Mouse (Mus musculus) CH12.LX (cell line): Measurements from ENCODE around the gene Nab2.

Experiments
- CTCF ChIP-seq, 2 experiments: IDR thresholded peaks in 1 of 2; conservative IDR thresholded peaks in 1 of 2; 2 replicates each; pipeline ENCODE4 v1.5.1; 2011 to 2012; ENCODE audit warnings: low read depth in 2 of 2, low read length in 2 of 2, improper control_type of control experiment in 1 of 2, inconsistent platforms in 1 of 2, mild to moderate bottlenecking in 1 of 2, moderate library complexity in 1 of 2
- E2F4 ChIP-seq: IDR thresholded peaks from 2 replicates; pipeline ENCODE4 v1.6.1; 2011; ENCODE audit warnings: low read depth, low read length, improper control_type of control experiment; ENCODE audit not compliant: insufficient replicate concordance
- EP300 ChIP-seq: IDR thresholded peaks from 2 replicates; pipeline ENCODE4 v1.6.1; 2011; ENCODE audit warnings: low read length, improper control_type of control experiment
- IRF4 ChIP-seq: IDR thresholded peaks from 2 replicates; pipeline ENCODE4 v1.6.1; 2014; ENCODE audit warnings: low read depth, mild to moderate bottlenecking, inconsistent platforms, low read length, improper control_type of control experiment
- TCF12 ChIP-seq: IDR thresholded peaks from 2 replicates; pipeline ENCODE4 v1.6.1; 2014; ENCODE audit warnings: low read depth, mild to moderate bottlenecking, inconsistent platforms, low read length, improper control_type of control experiment
- ZC3H11A ChIP-seq: IDR thresholded peaks from 2 replicates; pipeline ENCODE4 v1.6.1; 2012; ENCODE audit warnings: low read depth, mild to moderate bottlenecking, inconsistent platforms, low read length, improper control_type of control experiment

DNA sequence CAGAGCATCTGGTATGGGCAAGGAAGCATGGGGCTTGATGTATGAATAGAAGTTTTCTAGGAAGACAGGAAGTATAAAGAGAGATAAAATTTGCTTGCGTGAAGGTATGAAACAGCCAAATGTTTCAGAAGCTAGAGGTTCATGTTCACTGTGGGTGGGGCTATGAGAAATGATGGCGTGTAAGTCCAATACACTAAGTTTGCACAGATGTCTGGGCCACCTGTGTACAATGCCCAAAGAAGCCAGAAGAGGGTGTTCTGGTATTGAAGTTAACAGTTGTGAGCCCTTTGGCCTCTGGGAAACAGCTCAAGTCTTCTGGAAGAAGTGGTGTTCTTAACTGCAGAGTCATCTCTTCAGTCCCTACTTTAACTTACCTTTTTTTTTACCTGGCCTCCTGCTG lies 1.8 kb upstream of the Nab2 start:
- TF ChIP-seq CTCF (conservative IDR thresholded peaks at IDR 0.05 in 1 of 2, IDR thresholded peaks at IDR 0.05 in 1 of 2; ENCODE audit: low read depth in 2 of 2, low read length in 2 of 2) (peak in 1 of 2 experiments; percentile 41; a peak in 2 of 4 replicates), E2F4 (no peak), EP300 (no peak), IRF4 (no peak), ZC3H11A (no peak), TCF12 (no peak)
